Mouse (Mus musculus): ENCODE data around the gene Wdr25.

DNA sequence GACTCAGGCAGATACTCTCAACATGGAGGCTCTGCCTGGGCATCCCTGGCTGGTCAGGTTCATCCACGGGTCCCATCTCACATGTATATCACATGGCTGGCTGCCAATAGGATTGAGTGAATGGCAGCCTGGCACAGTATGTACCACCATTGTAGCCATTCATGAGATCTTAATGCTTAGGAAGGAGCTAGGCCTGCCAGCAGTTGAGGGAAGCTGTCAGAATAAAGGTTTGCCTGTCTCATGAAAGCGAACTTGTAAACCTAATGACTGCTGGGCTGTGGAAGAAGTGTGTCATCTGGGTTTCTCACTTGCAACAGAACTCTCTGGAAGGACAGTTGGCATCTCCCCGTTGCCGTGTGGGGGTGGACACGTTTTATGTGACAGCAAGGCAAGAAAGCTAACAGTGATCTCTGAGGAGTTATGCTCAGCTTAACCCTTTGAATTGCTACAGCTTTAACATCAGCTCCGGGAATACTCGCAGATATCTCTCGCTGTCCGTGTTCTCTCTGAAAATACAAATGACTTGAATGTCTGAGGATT is 59.6 kb downstream of the Wdr25 start:
- TF ChIP-seq CTCF (IDR thresholded peaks at IDR 0.05; ENCODE audit: insufficient read depth, low read length) (no peak), POLR2A (IDR thresholded peaks at IDR 0.05; ENCODE audit: borderline replicate concordance, extremely low read depth, low read depth, low read length) (no peak)
